ENCODE assay signal across 31 mouse cellular contexts in the genomic region with DNA sequence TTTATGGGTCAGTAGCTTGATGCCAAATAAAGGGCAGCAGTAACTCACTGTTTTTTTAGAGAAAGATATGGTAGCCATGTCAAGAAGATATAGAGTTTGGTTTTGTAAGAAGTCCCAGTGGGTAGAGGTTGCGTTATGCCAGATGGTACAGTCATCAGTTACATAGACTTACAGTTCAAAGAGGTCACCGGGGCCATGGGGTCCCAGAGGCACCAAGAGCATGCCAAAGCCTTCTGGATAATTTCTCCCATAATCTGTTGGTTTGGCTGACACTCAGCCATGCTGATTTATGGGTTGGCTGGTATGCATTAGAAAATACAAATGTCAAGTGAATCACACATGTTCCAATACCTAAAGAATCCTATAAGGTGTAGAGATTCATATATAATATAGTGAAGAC.
A peak's percentile ranks its signal among the peaks of the same experiment; 100 is the strongest.
DNase-seq lines count a peak whose midpoint lies in the region; ATAC-seq lines count a peak whose summit lies in the region.
"Had no signal": no experiment of that assay in that cellular context is flagged by ENCODE, and none has a peak within 500 bp of the region (broad histone marks: within the 10 kb centered on the region; RNA-seq: fewer than 3 reads in every experiment).

No protein-coding gene starts in this region.

- intact Hi-C loops in left cerebral cortex, postnatal 4 days (cut with DNase I) = no loop called here

- no peaks in the 10 kb centered on the region for H3K27me3 ChIP-seq in limb, embryonic 11.5 days (ENCODE audit: control insufficient read depth, insufficient read depth, low read length)
- no peaks in the 10 kb centered on the region for H3K27me3 ChIP-seq in heart, embryonic 10.5 days (ENCODE audit: insufficient read depth, poor library complexity, severe bottlenecking)
- H3K27me3 ChIP-seq: embryonic facial prominence, embryonic 13.5 days; forebrain, embryonic 15.5 days; heart, embryonic 13.5 days; kidney, embryonic 15.5 days; liver, embryonic 15.5 days; midbrain, embryonic 15.5 days; neural tube, embryonic 12.5 days had no signal

- no peak overlapping the region for H3K9ac ChIP-seq in limb, embryonic 11.5 days (ENCODE audit: low read length)
- H3K9ac ChIP-seq: embryonic facial prominence, embryonic 13.5 days; forebrain, embryonic 15.5 days; heart, embryonic 13.5 days; hindbrain, embryonic 14.5 days; kidney, embryonic 15.5 days; liver, embryonic 15.5 days; lung, embryonic 14.5 days; midbrain, embryonic 15.5 days; neural tube, embryonic 12.5 days had no signal

- no peaks in the 10 kb centered on the region for H3K9me3 ChIP-seq in limb, embryonic 11.5 days (ENCODE audit: control insufficient read depth, low read length)
- no peaks in the 10 kb centered on the region for H3K9me3 ChIP-seq in heart, embryonic 10.5 days
- H3K9me3 ChIP-seq: embryonic facial prominence, embryonic 13.5 days; forebrain, embryonic 10.5 days; forebrain, embryonic 15.5 days; heart, embryonic 13.5 days; kidney, embryonic 15.5 days; liver, embryonic 15.5 days; midbrain, embryonic 10.5 days; midbrain, embryonic 15.5 days; neural tube, embryonic 12.5 days had no signal

- WGBS in limb, embryonic 11.5 days = 53% methylated on average over 2 of the region's 2 CpGs
- WGBS in heart, embryonic 10.5 days = 68% methylated on average over 2 of the region's 2 CpGs

- no peak overlapping the region for H3K4me3 ChIP-seq in limb, embryonic 11.5 days (ENCODE audit: low read depth, low read length)
- no peak overlapping the region for H3K4me3 ChIP-seq in heart, embryonic 10.5 days
- H3K4me3 ChIP-seq: embryonic facial prominence, embryonic 13.5 days; forebrain, embryonic 10.5 days; forebrain, embryonic 15.5 days; gastrocnemius, adult 2 months; heart, adult 2 months; heart, embryonic 13.5 days; kidney, embryonic 15.5 days; liver, embryonic 15.5 days; midbrain, embryonic 10.5 days; midbrain, embryonic 15.5 days; neural tube, embryonic 12.5 days had no signal

- no peak overlapping the region for H3K27ac ChIP-seq in limb, embryonic 11.5 days (replicated peaks; ENCODE audit: low read depth, low read length)
- no peak overlapping the region for H3K27ac ChIP-seq in heart, embryonic 10.5 days
- H3K27ac ChIP-seq: embryonic facial prominence, embryonic 13.5 days; forebrain, embryonic 10.5 days; forebrain, embryonic 15.5 days; gastrocnemius, adult 2 months; heart, adult 2 months; heart, embryonic 13.5 days; hindbrain, embryonic 14.5 days; kidney, embryonic 15.5 days; liver, embryonic 15.5 days; midbrain, embryonic 10.5 days; midbrain, embryonic 15.5 days; neural tube, embryonic 12.5 days had no signal

- no peak overlapping the region for H3K4me2 ChIP-seq in limb, embryonic 11.5 days (ENCODE audit: low read depth, severe bottlenecking)
- H3K4me2 ChIP-seq: embryonic facial prominence, embryonic 13.5 days; forebrain, embryonic 15.5 days; heart, embryonic 13.5 days; hindbrain, embryonic 14.5 days; kidney, embryonic 15.5 days; liver, embryonic 15.5 days; lung, embryonic 14.5 days; midbrain, embryonic 15.5 days; neural tube, embryonic 12.5 days had no signal

- DNase-seq in left cerebral cortex, postnatal 4 days = peak; percentile 2
- DNase-seq in left cerebral cortex, adult 8-10 months (ENCODE audit: low spot score in 2 of 2) = no peak
- peak; percentile 47 for DNase-seq in embryo, embryonic 11.5 days (ENCODE audit: low read depth, low spot score)
- DNase-seq in limb, embryonic 11.5 days (ENCODE audit: low spot score) = peak; percentile 42
- DNase-seq in heart, embryonic 10.5 days (ENCODE audit: low spot score) = no peak
- no peak for DNase-seq in retina, postnatal 1 day
- no peak for DNase-seq in kidney, adult 9 months
- DNase-seq: cerebellum, adult 9-10 months; gastrocnemius, adult 2 months; heart, adult 2 months; heart, postnatal 10 days; kidney, adult 11 months; kidney, postnatal 25 days; liver; lung, embryonic 14.5 days; lung, postnatal 14 days; right cerebral cortex, postnatal 25 days; spleen, adult 18-20 months; thymus, postnatal 14 days had no signal

- ATAC-seq in limb, embryonic 11.5 days (ENCODE audit: insufficient number of reproducible peaks, low FRiP score, low TSS enrichment, low read depth) = no peak
- ATAC-seq: CD4-positive, CD25-positive, alpha-beta regulatory T cell, adult 4 months; forebrain, embryonic 15.5 days; inflammation-experienced regulatory T-cells, adult 6 months; midbrain, embryonic 15.5 days had no signal

- H3K4me1 ChIP-seq in limb, embryonic 11.5 days (ENCODE audit: control insufficient read depth, insufficient read depth, low read length) = no peaks in the 10 kb centered on the region
- H3K4me1 ChIP-seq in heart, embryonic 10.5 days = no peaks in the 10 kb centered on the region
- H3K4me1 ChIP-seq: embryonic facial prominence, embryonic 13.5 days; forebrain, embryonic 10.5 days; forebrain, embryonic 15.5 days; heart, embryonic 13.5 days; kidney, embryonic 15.5 days; liver, embryonic 15.5 days; midbrain, embryonic 10.5 days; midbrain, embryonic 15.5 days; neural tube, embryonic 12.5 days had no signal

- H3K36me3 ChIP-seq in limb, embryonic 11.5 days (ENCODE audit: control insufficient read depth, insufficient read depth, low read length) = no peaks in the 10 kb centered on the region
- H3K36me3 ChIP-seq in heart, embryonic 10.5 days = no peaks in the 10 kb centered on the region
- H3K36me3 ChIP-seq: embryonic facial prominence, embryonic 13.5 days; forebrain, embryonic 10.5 days; forebrain, embryonic 15.5 days; heart, embryonic 13.5 days; kidney, embryonic 15.5 days; liver, embryonic 15.5 days; midbrain, embryonic 10.5 days; midbrain, embryonic 15.5 days; neural tube, embryonic 12.5 days had no signal

Comparison
In these comparisons a context has a peak if more than half of its experiments do, and no peak if none do; other contexts are left out.
1. DNase-seq: peak in left cerebral cortex, postnatal 4 days (single experiment), embryo, embryonic 11.5 days (single experiment) and limb, embryonic 11.5 days (single experiment); none in left cerebral cortex, adult 8-10 months (0 of 2), heart, embryonic 10.5 days (single experiment), retina, postnatal 1 day (single experiment) and kidney, adult 9 months (single experiment).